Comparison of ENCODE assay signal across 8 mouse cellular contexts in genomic region chr1:162187352-162188120, GRCm38 (mm10).
DNase-seq lines count a peak whose midpoint lies in the region; ATAC-seq lines count a peak whose summit lies in the region.

No protein-coding gene starts in this region.

- no peak overlapping the region for H3K4me3 ChIP-seq in lung, embryonic 15.5 days
- H3K4me3 ChIP-seq in hindbrain, embryonic 12.5 days: no peak overlapping the region

- no peaks in the 10 kb centered on the region for H3K27me3 ChIP-seq in lung, embryonic 15.5 days
- H3K27me3 ChIP-seq in hindbrain, embryonic 12.5 days: no peaks in the 10 kb centered on the region

- ATAC-seq in lung, embryonic 15.5 days (ENCODE audit: borderline replicate concordance, extremely low read depth, low FRiP score, low TSS enrichment): peak; percentile 40
- ATAC-seq in hindbrain, embryonic 12.5 days (ENCODE audit: low FRiP score): no peak

- H3K9me3 ChIP-seq in lung, embryonic 15.5 days: no peaks in the 10 kb centered on the region
- no peaks in the 10 kb centered on the region for H3K9me3 ChIP-seq in hindbrain, embryonic 12.5 days (replicated peaks)

- no peaks in the 10 kb centered on the region for H3K36me3 ChIP-seq in lung, embryonic 15.5 days
- no peaks in the 10 kb centered on the region for H3K36me3 ChIP-seq in hindbrain, embryonic 12.5 days

- DNase-seq in lung, adult 18-20 months: no peak
- DNase-seq in fibroblast of lung, adult 2 months (ENCODE audit: low read depth): peak; percentile 77
- peak; percentile 42 for DNase-seq in skeletal muscle tissue, adult 2 months (ENCODE audit: low read depth, low spot score)
- DNase-seq in spleen, postnatal 4 days (ENCODE audit: low spot score in 2 of 2): no peak
- DNase-seq in spleen, adult 18-20 months: no peak
- no peak for DNase-seq in frontal cortex, postnatal 36 days (ENCODE audit: low spot score in 2 of 2)

- peak overlapping the region; percentile 31 for H3K4me2 ChIP-seq in lung, embryonic 15.5 days
- no peak overlapping the region for H3K4me2 ChIP-seq in hindbrain, embryonic 12.5 days (replicated peaks)

- peaks cover 36% of the 10 kb centered on the region for H3K4me1 ChIP-seq in lung, embryonic 15.5 days
- H3K4me1 ChIP-seq in hindbrain, embryonic 12.5 days: peaks cover 32% of the 10 kb centered on the region

- peak overlapping the region; percentile 93 for H3K27ac ChIP-seq in lung, embryonic 15.5 days
- peak overlapping the region; percentile 76 for H3K27ac ChIP-seq in hindbrain, embryonic 12.5 days

- H3K9ac ChIP-seq in lung, embryonic 15.5 days: no peak overlapping the region
- no peak overlapping the region for H3K9ac ChIP-seq in hindbrain, embryonic 12.5 days

- WGBS in lung, embryonic 15.5 days: 33% methylated on average over 8 of the region's 8 CpGs
- 54% methylated on average over 8 of the region's 8 CpGs for WGBS in hindbrain, embryonic 12.5 days

Comparison
In these comparisons a context has a peak if more than half of its experiments do, and no peak if none do; other contexts are left out.
1. DNase-seq: peak in fibroblast of lung, adult 2 months (single experiment) and skeletal muscle tissue, adult 2 months (single experiment); none in lung, adult 18-20 months (0 of 2), spleen, postnatal 4 days (0 of 2), spleen, adult 18-20 months (0 of 2) and frontal cortex, postnatal 36 days (0 of 2).